In the genomic region with DNA sequence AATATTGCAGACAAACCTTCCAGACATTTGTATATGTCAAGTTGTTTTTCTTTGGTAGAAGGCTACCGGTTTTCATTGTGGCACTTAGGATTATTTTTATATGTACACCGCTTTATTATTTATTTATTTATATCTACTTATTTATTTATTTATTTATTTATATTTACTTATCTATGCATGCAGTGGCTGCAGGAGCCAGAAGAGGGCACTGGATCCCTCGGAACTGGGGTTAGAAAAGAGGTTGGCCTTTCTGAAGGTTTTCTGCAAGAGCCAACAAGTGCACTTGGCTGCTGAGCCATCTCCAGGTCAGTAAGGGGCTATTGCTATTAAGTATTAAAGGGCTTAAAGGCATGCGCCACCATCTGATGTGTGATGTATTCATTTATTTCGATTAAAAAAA, we compare ENCODE assay signal across 8 mouse cellular contexts. TPM values are rescaled to one million over a fixed set of nuclear protein-coding genes. Genes with fewer than 3 reads are reported as not detected.
DNase-seq lines count a peak whose midpoint lies in the region; ATAC-seq and TF ChIP-seq lines count a peak whose summit lies in the region.

No protein-coding gene starts in this region.

- no peak overlapping the region for H3K4me3 ChIP-seq in intestine, postnatal 0 days (ENCODE audit: low read depth, low read length)
- H3K4me3 ChIP-seq in intestine, embryonic 16.5 days (ENCODE audit: low read length) = no peak overlapping the region
- no peak overlapping the region for H3K4me3 ChIP-seq in forebrain, embryonic 11.5 days (ENCODE audit: low read depth, low read length)

- WGBS in intestine, postnatal 0 days = 69% methylated on average over 5 of the region's 5 CpGs
- 69% methylated on average over 5 of the region's 5 CpGs for WGBS in intestine, embryonic 16.5 days
- 66% methylated on average over 5 of the region's 5 CpGs for WGBS in forebrain, embryonic 11.5 days

- H3K9me3 ChIP-seq in intestine, postnatal 0 days (ENCODE audit: control insufficient read depth) = no peaks in the 10 kb centered on the region
- H3K9me3 ChIP-seq in intestine, embryonic 16.5 days (ENCODE audit: control insufficient read depth, low read length) = no peaks in the 10 kb centered on the region
- no peaks in the 10 kb centered on the region for H3K9me3 ChIP-seq in forebrain, embryonic 11.5 days (ENCODE audit: control insufficient read depth, low read length)

- DNase-seq in urinary bladder, postnatal 14 days (ENCODE audit: low spot score) = peak; percentile 50
- DNase-seq in urinary bladder, adult 18-20 months (ENCODE audit: low spot score in 2 of 2) = no peak
- peak; percentile 78 to 79 for DNase-seq in cerebellum, postnatal 10 days
- peak; percentile 70 to 78 for DNase-seq in kidney, postnatal 4 days
- no peak for DNase-seq in forebrain, embryonic 11.5 days (ENCODE audit: low spot score)
- no peak for DNase-seq in heart, postnatal 36 days

- intact Hi-C loops in heart, postnatal 36 days (cut with DNase I) = loop anchor here (2.0 kb wide), 1 partner anchor 37 kb away; the partner anchor contains the start of gene Nob1

- H3K4me2 ChIP-seq in intestine, postnatal 0 days (replicated peaks; ENCODE audit: low read depth) = no peak overlapping the region
- H3K4me2 ChIP-seq in intestine, embryonic 16.5 days (ENCODE audit: low read depth, low read length) = no peak overlapping the region
- no peak overlapping the region for H3K4me2 ChIP-seq in forebrain, embryonic 11.5 days (ENCODE audit: low read depth, low read length, severe bottlenecking)

- H3K27ac ChIP-seq in intestine, postnatal 0 days (ENCODE audit: low read depth, low read length) = no peak overlapping the region
- no peak overlapping the region for H3K27ac ChIP-seq in intestine, embryonic 16.5 days (ENCODE audit: low read length)
- H3K27ac ChIP-seq in forebrain, embryonic 11.5 days (ENCODE audit: low read depth, low read length) = no peak overlapping the region

- H3K27me3 ChIP-seq in intestine, postnatal 0 days (replicated peaks; ENCODE audit: control insufficient read depth, insufficient read depth, low read length) = no peaks in the 10 kb centered on the region
- H3K27me3 ChIP-seq in intestine, embryonic 16.5 days (replicated peaks; ENCODE audit: control insufficient read depth, insufficient read depth, low read length) = no peaks in the 10 kb centered on the region
- no peaks in the 10 kb centered on the region for H3K27me3 ChIP-seq in forebrain, embryonic 11.5 days (ENCODE audit: control insufficient read depth, insufficient read depth, low read length)

- H3K36me3 ChIP-seq in intestine, postnatal 0 days (ENCODE audit: control insufficient read depth, insufficient read depth) = no peaks in the 10 kb centered on the region
- H3K36me3 ChIP-seq in intestine, embryonic 16.5 days (ENCODE audit: control insufficient read depth, insufficient read depth, low read length) = no peaks in the 10 kb centered on the region
- no peaks in the 10 kb centered on the region for H3K36me3 ChIP-seq in forebrain, embryonic 11.5 days (ENCODE audit: control insufficient read depth, insufficient read depth, low read length)

- ATAC-seq in intestine, postnatal 0 days = no peak
- ATAC-seq in intestine, embryonic 16.5 days = no peak
- no peak for ATAC-seq in forebrain, embryonic 11.5 days (replicated peaks; ENCODE audit: low FRiP score)

- peak; percentile 60 for TF ChIP-seq CTCF in intestine, postnatal 0 days (IDR thresholded peaks at IDR 0.05; ENCODE audit: low read depth)

- no peak overlapping the region for H3K9ac ChIP-seq in intestine, postnatal 0 days (ENCODE audit: low read depth, low read length)
- H3K9ac ChIP-seq in intestine, embryonic 16.5 days (ENCODE audit: low read depth, low read length) = no peak overlapping the region
- no peak overlapping the region for H3K9ac ChIP-seq in forebrain, embryonic 11.5 days (ENCODE audit: low read length)

- H3K4me1 ChIP-seq in intestine, postnatal 0 days (replicated peaks; ENCODE audit: control insufficient read depth, insufficient read depth, low read length) = no peaks in the 10 kb centered on the region; the same call in 1 of the 2 replicates
- peaks cover 6% of the 10 kb centered on the region; the same call in 1 of the 2 replicates for H3K4me1 ChIP-seq in intestine, embryonic 16.5 days (ENCODE audit: control insufficient read depth, insufficient read depth, low read length)
- H3K4me1 ChIP-seq in forebrain, embryonic 11.5 days (replicated peaks; ENCODE audit: control insufficient read depth, insufficient read depth, low read length) = no peaks in the 10 kb centered on the region

RNA-seq across cellular contexts. Expression of gene Nqo1, which starts 15.1 kb away (rescaled TPM):
- polyA plus RNA-seq in intestine, postnatal 0 days (2015; fragmentation: Nextera tagmentation; extraction: Ambion mirVana) = 30.6 and 34.1 TPM in 2 replicates
- 17.1 and 17.5 TPM in 2 replicates for polyA plus RNA-seq in intestine, embryonic 16.5 days (2015; fragmentation: Nextera tagmentation; extraction: Ambion mirVana)
- polyA plus RNA-seq in forebrain, embryonic 11.5 days (2014; fragmentation: Nextera tagmentation; extraction: Ambion mirVana) = 6.9 and 8.0 TPM in 2 replicates
- 10 to 100 TPM; 33.2 to 57.3 TPM for total RNA-seq in heart, postnatal 36 days (2021)

RNA-seq across cellular contexts. Expression of gene Nob1, which starts 37.0 kb away (rescaled TPM):
- 22.3 and 24.6 TPM in 2 replicates for polyA plus RNA-seq in intestine, postnatal 0 days (2015; fragmentation: Nextera tagmentation; extraction: Ambion mirVana)
- 68.2 and 73.5 TPM in 2 replicates for polyA plus RNA-seq in intestine, embryonic 16.5 days (2015; fragmentation: Nextera tagmentation; extraction: Ambion mirVana)
- polyA plus RNA-seq in forebrain, embryonic 11.5 days (2014; fragmentation: Nextera tagmentation; extraction: Ambion mirVana) = 81.5 and 88.7 TPM in 2 replicates
- 10 to 100 TPM; 21.6 to 24.1 TPM for total RNA-seq in heart, postnatal 36 days (2021)

RNA-seq across cellular contexts. Expression of gene Wwp2, which starts 48.3 kb away (rescaled TPM):
- 34.9 and 37.4 TPM in 2 replicates for polyA plus RNA-seq in intestine, postnatal 0 days (2015; fragmentation: Nextera tagmentation; extraction: Ambion mirVana)
- polyA plus RNA-seq in intestine, embryonic 16.5 days (2015; fragmentation: Nextera tagmentation; extraction: Ambion mirVana) = 41.6 and 42.0 TPM in 2 replicates
- 51.1 and 59.3 TPM in 2 replicates for polyA plus RNA-seq in forebrain, embryonic 11.5 days (2014; fragmentation: Nextera tagmentation; extraction: Ambion mirVana)
- 10 to 100 TPM; 23.9 to 26.1 TPM for total RNA-seq in heart, postnatal 36 days (2021)

Comparison
In these comparisons a context has a peak if more than half of its experiments do, and no peak if none do; other contexts are left out.
1. DNase-seq: peak in urinary bladder, postnatal 14 days (single experiment), cerebellum, postnatal 10 days (2 of 2) and kidney, postnatal 4 days (2 of 2); none in urinary bladder, adult 18-20 months (0 of 2), forebrain, embryonic 11.5 days (single experiment) and heart, postnatal 36 days (0 of 2).